Mouse (Mus musculus) layer of hippocampus, adult 8-10 months (tissue): ENCODE measurements around the gene Snrpd2. TPM values are rescaled to one million over a fixed set of nuclear protein-coding genes. Genes with fewer than 3 reads are reported as not detected.
A peak's percentile ranks its signal among the peaks of the same experiment; 100 is the strongest.

ENCODE experiments used
- DNase-seq, 2 experiments: peaks; one replicate each; pipeline ENCODE4 v3.0.0; 2022; ENCODE audit warnings: low spot score in 2 of 2
- total RNA-seq, 4 experiments: library from RNA; stranded (reverse); gene quantifications; 2 replicates each; pipeline ENCODE4 v1.2.4; 2022

The Snrpd2 gene
- 10 to 100 TPM; 75.6 to 82.3 (median 78.2) TPM for total RNA-seq

DNA sequence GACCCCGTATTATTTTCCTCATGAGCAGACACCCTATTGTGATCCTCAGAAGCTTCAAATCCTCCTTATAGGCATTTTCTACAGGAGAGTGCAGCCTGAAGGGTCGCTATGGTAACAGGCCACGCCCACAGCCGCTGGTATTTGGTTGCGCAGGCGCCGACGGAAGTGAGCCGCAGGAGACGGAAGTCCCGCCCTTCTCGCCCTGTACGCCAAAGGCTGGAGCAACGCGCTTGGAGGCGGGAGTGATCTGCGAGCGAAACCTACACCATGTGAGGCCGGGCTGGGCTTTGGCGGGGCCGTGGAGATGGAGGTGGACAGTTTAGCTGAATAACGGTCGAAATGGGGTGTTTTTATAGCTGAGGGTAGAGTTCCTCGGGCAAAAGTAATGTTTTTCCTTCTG is at the start of gene Snrpd2:
Gene Snrpd2, plus strand, starts transcription at position 97 of the 400 bp plus-strand sequence.
- peak; percentile 91 to 95 for DNase-seq

DNA sequence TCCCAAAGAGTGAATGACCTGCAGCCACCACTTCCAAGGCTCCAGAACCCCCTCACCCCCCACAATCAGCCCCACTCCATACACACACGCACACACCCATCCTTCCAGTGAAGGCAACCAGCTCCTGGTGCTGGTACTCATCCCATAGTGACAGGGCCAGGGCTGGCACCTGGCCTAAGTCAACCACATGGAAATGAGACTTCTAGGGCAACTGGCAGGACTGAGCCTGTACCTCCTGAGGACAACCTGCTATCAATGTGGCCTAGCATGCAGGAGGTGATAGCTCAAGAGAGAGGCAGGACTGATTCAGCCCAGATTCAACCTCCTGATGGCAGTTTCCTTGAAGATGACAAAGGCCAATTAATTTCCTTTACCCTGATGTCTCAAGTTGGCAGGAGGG is 49.2 kb upstream of the Snrpd2 start:
- DNase-seq: no peak

- DNase-seq: no peak
These were observed 45.8 kb upstream of the Snrpd2 start for GRCm38 (mm10) chr7:19103741-19104140.

GRCm38 (mm10) chr7:19104486-19104885 is 45.0 kb upstream of the Snrpd2 start:
- no peak for DNase-seq

DNA sequence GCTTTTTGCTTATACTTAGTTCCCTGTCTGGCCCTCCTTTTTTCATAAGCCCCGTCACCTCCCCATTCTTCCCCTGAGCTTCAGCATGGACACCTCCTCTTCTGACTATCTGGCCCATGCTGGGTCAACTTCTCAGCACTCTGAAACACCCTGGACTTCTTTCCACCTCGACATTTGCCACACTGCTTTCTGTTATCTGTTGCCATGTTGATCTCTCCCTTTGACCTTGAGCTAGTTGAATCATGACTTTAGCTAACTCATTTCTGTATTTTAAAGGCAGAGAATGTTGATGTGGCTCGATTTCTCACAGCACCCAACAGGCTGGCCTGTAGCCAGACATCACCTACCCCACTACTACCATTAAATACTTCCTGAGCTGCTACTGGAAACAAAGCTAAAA is 42.1 kb upstream of the Snrpd2 start:
- DNase-seq: no peak

DNA sequence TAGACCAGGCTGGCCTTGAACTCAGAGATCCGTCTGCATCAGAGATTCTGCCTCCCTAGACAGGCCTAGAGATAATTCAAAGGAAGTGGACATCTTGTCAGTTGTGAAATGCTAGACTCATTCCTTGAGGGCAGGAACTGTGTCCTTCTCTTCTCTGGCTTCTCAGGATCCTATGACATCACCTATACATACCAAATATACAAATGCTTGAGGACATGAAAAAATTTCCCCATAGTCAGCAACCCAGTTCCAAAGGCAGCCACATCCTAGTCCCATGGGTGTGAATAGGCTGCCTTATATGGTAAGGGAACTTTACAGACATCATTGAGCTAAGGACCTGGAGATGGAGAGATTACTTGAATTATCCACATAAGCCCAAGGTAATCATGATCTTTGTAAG is 40.0 kb upstream of the Snrpd2 start:
- no peak for DNase-seq

- peak; percentile 41 to 51 for DNase-seq
These were observed 31.3 kb upstream of the Snrpd2 start, which contains the start of gene Gm4969 for GRCm38 (mm10) chr7:19118028-19118771. Gene Gm4969, minus strand, starts transcription at chr7:19118368.

DNA sequence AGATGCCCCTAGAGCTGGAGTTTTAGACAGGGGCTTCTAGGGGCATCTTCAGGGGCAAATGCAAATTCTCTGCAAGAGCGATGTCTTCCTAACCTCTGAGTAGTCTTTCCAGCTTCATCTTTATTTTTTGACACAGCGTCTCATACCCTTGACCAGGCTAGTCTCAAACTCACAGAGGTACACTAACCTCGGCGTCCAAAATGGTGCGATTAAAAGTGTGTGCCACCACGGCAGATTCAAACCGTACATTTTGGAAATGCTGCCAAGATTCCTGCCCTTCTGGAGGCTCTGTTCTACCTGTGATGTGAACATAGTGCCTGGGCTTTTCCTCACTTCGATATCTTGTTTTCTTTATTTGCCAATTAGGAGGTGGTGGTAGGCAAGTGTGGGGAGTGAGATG is 30.4 kb upstream of the Snrpd2 start:
- no peak for DNase-seq

DNA sequence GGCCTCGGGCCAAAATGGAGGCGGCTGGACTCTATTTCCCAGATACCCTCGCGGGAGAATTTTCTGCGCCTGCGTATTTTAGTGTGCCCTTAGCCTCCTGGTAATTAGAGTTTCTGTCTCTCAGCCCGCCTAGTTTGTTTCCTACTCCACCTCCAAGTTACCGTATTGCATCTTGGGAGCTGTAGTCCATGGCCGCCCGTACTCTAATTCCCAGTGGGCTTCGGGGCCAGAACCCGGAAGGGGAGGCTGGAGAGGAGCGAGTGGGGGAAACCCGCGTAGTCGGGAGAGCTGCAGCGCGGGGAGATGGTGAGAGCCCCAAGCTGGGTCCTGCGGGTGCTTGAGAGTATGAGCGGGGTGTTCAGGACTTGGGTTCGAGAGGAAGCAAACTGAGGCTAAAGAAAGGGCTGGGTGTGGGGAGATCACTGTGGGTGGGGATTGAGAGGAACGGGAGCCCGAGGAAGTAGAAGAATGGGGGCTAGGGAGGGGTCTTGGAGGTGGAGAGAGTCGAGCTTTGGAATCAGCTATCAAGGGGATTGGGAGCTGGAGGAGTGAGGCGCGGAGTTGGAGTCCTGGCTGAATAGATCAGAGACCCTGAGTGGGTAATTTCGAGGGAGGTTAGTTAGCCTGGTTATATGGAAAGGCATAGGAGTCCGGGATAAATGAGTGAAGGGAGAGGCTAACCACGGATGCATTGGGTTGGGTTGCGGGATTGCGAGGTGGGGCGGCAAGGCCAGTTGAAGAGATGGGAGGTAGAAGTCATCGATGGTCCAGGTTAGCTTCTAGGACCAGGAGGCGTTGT is 29.7 kb upstream of the Snrpd2 start, which contains the start of gene Fbxo46:
Gene Fbxo46, plus strand, starts transcription at position 229 of the 799 bp plus-strand sequence.
- DNase-seq: peak; percentile 94 to 96

GRCm38 (mm10) chr7:19121686-19122085 is 27.8 kb upstream of the Snrpd2 start:
- DNase-seq: no peak

- DNase-seq: no peak
These were observed 24.8 kb upstream of the Snrpd2 start for GRCm38 (mm10) chr7:19124713-19125112.

GRCm38 (mm10) chr7:19127744-19128143 is 21.8 kb upstream of the Snrpd2 start:
- no peak for DNase-seq

DNA sequence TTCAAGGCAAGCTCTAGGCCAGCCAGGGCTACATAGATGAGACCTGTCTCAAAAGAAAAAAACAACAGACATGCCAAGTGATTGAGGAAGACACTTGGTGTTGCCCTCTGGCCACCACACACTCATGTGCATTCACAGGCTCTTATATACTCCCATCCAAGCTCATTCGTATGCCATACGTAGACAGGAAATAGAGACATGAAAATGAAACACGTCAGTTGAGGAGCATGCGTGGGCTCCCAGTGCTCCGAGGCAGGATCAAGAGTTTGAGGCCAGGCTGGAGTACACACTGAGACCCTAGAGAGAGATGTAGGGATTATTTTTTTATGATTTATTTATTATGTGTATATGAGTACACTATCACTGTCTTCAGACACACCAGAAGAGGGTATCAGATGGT is 20.1 kb upstream of the Snrpd2 start:
- no peak for DNase-seq

DNA sequence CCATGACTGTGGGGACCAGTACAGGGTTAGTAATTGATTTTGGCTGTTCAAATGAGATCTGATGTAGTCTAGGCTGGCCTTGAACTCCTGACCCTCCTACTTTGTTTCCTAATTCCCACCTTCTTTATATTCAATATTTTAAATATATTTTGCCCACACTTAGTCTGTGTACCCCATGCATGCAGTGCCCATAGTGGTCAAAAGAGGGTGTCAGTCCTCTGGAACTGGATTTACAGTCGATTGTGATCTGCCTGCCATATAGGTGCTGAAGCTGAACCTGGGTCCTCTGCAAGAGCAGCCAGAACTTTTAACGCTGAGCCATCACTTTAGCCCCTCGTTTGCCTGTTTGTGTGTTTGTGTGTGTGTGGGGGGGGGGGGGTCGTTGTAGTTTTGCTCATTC is 18.9 kb upstream of the Snrpd2 start:
- DNase-seq: no peak

GRCm38 (mm10) chr7:19131324-19131848 is 18.1 kb upstream of the Snrpd2 start:
- peak; percentile 96 to 98 for DNase-seq

DNA sequence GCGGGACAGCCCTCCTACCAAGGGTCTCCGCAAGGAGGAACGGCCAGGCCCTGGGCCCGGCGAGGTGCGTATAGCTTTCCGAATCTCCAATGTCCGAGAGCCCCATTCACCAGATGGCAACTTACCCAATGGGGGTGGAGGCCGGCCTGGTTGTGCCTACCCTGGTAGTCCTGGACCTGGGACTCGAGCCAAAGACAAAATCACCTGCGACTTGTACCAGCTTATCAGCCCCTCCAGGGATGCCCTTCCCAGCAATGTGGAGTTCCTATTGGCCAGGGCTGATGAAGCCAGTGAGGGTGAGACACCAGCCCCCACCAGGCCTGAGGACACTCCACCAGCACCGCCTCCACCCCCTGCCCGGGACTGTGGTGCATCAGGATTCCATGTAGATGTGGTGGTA is 13.4 kb upstream of the Snrpd2 start:
- DNase-seq: no peak

DNA sequence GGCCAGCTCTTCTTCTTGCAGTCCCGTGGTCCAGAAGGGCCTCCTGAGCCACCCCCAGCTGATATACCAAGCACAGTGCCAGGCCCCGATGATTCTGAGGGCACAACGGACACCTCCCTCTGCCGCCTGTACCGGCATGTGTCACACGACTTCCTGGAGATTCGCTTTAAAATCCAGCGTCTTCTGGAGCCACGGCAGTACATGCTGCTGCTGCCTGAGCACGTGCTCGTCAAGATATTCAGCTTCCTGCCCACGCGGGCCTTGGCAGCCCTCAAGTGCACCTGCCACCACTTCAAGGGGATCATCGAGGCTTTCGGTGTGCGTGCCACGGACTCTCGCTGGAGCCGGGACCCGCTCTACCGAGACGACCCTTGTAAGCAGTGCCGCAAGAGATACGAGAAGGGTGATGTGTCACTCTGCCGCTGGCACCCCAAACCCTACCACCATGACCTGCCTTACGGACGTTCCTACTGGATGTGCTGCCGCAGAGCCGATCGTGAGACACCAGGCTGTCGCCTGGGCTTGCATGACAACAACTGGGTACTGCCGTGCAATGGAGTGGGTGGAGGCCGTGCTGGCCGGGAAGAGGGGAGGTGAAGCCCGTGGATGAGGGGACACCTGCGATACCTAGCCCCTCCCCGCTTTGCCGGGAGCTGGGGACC is 12.7 kb upstream of the Snrpd2 start:
- peak in 1 of 2 experiments; percentile 56 for DNase-seq

DNA sequence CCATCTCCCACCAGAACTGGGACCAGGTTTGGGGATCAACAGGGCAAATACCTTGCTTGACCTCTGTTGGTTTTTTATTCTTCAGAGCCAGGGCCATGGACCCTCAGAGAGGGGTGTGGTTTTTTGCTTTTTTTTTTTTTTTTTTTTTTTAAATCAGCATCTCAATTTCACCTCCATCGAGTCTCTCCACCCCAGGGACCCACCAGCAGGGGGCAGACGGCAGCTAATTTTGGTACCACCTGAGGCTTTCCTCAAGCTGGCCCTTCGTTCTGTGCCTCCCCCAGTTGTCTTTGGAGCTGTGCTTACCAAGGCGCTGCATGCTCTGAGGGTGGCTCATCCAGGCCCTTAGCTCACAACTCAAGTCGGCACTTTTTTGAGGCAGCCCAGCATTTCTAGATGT is 12.1 kb upstream of the Snrpd2 start:
- DNase-seq: peak in 1 of 2 experiments; percentile 63

- no peak for DNase-seq
These were observed 2.7 kb upstream of the Snrpd2 start for GRCm38 (mm10) chr7:19146793-19147192.

GRCm38 (mm10) chr7:19147497-19148045 is 2.0 kb upstream of the Snrpd2 start:
- no peak for DNase-seq

DNA sequence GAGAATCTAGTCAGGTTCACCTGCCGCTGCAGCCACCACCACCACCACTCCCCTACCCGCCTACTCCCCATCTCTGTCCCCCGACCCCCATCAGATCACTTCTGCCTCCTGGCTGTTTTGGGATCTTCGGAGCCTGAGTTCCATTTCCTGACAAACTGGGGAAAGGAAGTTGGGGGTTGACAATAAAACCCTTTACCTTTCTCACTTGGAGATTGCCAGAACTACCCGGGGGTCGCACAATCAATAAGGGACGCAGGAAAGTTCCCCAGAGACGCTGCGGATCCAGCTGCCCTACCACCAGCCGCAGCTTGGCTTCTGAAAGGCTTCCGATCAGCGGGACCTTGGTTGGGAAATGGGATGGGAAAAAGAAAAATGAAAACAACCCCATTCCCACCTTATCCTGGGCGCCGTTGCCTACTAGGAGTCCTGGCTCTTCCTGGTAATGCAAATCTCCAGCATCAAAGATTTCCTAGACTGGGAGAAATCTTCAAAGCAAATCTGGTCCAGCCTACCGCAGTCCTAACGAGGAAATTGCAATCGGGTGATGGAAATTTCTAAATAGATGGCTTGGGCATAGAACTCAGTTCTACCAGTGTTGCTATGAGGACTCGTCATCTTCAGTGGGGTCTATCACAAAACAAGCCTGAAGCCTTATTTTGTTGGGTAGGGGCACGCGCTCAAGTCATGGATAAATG is 1.2 kb upstream of the Snrpd2 start:
- DNase-seq: no peak
